Mouse (Mus musculus) MN1 (cell line): ENCODE measurements around the gene Olfr1490.
"Not testable (repeated sequence)": the region's sequence is repeated elsewhere in the genome, so short reads cannot be mapped to it uniquely, and the experiment has no call there.

Source experiments
- DNase-seq: peaks from one replicate; pipeline ENCODE4 v3.0.0-alpha.2; 2016; ENCODE audit warnings: low spot score

Gene Olfr1490

DNA sequence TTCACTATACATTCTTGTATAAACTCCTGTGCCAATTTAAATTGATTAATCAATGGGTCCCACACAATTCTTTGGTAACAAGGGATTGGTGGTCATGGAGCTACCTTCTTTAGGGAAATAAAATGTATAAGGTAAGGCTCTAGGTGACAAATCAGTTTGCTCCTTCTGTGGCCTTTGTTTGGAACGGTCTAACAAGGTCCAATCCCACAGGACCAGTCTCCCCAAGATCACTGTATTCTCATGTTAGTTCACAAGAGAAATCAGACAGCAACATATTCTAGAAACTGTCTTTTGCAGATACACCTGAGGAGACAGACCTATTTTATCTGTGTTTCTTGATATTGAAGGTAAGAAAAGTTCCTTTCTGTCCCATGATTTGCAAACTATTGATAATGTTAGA, at the start of gene Olfr1490:
Gene Olfr1490, plus strand, starts transcription at position 301 of the 400 bp plus-strand sequence.
- DNase-seq = no peak

DNA sequence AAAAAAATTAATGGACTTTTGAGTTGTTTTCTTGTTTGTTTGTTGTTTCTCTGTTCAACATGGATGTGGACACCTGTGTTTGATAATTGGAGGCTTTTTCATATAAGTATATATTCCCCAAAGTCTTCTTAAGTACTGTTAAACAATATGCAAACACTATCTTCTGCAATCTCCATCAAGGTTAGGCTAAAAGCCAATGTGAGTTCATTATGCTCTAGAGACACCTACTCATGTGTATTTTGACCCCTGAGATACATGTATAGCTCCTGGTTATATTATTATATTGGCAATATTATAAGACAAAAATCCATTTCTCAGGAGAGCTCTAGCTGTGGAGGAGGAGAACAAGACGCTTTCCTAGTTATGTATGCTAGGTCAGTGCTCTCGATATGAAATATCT, 33.8 kb upstream of the Olfr1490 start, which contains the start of gene Olfr1487:
Gene Olfr1487, plus strand, starts transcription at position 301 of the 400 bp plus-strand sequence.
- DNase-seq = not testable (repeated sequence)

GRCm38 (mm10) chr19:13631321-13631720, 19.6 kb upstream of the Olfr1490 start, which contains the start of gene Olfr1489:
TSS of gene Olfr1489 (plus strand) at chr19:13631621.
- DNase-seq = no peak

GRCm38 (mm10) chr19:13696968-13697367, 46.1 kb downstream of the Olfr1490 start, which contains the start of gene Olfr1491:
TSS of gene Olfr1491 (plus strand) at chr19:13697268.
- no peak for DNase-seq
